Mouse (Mus musculus) heart, adult 2 months (tissue): ENCODE data around the gene 1700066M21Rik.

ENCODE experiments used
- CTCF ChIP-seq: fragments of 200-600 bp; IDR thresholded peaks from 2 replicates; pipeline ENCODE4 v1.8.1; 2022; ENCODE audit warnings: antibody characterized with exemption, mild to moderate bottlenecking, moderate library complexity
- EP300 ChIP-seq: fragments of 200-500 bp; IDR thresholded peaks from 2 replicates; pipeline ENCODE4 v1.6.1; 2011; ENCODE audit warnings: low read depth, low read length, control low read depth; ENCODE audit not compliant: insufficient read depth

DNA sequence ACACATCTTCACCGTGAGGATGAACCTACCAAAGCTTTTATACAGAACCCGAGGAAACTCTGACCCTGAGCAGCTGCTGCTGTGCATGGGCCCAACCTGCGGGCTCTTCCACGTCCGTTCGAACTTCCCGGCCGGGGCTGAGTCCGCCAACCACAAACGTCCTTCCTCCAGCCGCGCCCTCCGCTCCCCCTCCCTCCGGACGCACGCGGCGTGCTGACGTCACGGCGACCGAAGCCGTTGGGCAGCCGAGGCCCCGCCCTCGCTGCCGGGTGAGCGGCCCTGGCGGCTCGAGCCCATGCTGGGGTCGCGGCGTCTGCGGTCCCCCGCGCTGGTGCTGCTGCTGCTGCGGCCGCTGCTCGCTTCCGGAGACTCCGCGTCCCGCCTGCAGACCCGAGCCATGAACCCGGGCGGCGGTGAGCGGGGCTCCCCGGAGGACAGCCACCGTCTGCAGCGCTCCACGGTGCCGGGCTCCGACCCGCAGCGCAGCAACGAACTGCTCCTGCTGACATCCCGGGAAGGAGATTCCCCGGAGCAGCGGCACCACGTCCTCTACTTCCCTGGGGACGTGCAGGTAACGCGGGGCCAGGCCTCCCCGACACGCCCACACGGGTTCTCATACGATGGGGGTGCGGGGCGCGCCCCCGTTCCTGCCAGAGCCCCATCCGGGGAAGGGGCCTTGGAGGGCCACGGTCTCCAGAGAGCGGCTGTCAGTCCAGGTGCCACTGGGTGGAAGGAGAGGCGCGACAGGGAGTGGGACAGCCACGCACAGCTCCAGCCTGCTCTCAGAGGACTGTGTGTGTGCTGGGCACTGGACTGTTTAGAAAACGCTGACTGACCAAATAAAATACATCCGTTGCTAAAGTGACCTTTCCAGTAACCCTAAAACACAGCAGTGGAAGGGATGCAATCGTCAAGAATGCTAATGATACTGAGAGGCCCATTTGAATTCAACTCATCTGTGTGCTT, at the start of gene 1700066M21Rik:
- TF ChIP-seq EP300: no peak
- TF ChIP-seq CTCF: 0 out of 2 replicates have a peak, but pooled peaks have one; percentile 9
